Mouse (Mus musculus) olfactory bulb, adult 2 months (tissue): Measurements from ENCODE around the gene Bglap2.

Experiments used
- CTCF ChIP-seq: fragments of 200-500 bp; IDR thresholded peaks from 2 replicates; pipeline ENCODE4 v1.5.1; 2012; ENCODE audit warnings: low read depth, mild to moderate bottlenecking, low read length, moderate library complexity; ENCODE audit not compliant: insufficient read depth
- POLR2A ChIP-seq: fragments of 200-500 bp; IDR thresholded peaks from 2 replicates; pipeline ENCODE4 v1.6.1; 2012; ENCODE audit warnings: mild to moderate bottlenecking, low read depth, low read length, moderate library complexity; ENCODE audit not compliant: insufficient read depth

DNA sequence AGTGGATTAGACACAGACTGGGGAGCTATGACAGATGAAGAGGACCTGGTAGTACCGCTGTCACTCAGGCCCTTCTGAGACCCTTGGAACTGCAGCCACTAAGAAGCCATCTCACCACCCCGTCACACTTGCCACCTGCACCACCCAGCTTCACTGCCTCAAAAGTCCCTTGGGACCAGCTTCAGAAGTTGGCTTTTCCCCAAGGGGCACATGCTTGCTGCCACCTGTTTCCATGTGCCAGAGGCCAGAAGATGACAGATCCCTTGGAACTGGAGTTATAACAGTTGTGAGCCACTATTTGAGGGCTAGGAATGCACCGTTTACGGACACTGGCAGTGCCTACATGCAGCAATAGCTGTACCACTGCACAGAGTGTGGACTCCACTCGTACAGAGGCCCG lies 16.8 kb upstream of the Bglap2 start:
- TF ChIP-seq CTCF (no peak), POLR2A (no peak)
